Mouse (Mus musculus) neural tube, embryonic 12.5 days (tissue): ENCODE results near the gene Taf3. TPM values are rescaled to one million over a fixed set of nuclear protein-coding genes. Genes with fewer than 3 reads are reported as not detected.

ENCODE experiments used
- ATAC-seq: fragments of 200-750 bp; cut with Nextera tagmentation; 2 replicates; pipeline ENCODE4 v1.8.0; 2017; ENCODE audit warnings: low read depth, mild to moderate bottlenecking, moderate TSS enrichment, moderate library complexity; ENCODE audit not compliant: low FRiP score
- H3K27ac ChIP-seq: fragments of 300-500 bp; sonication (generic); 2 replicates; pipeline ENCODE4 v1.5.1; 2016
- H3K27me3 ChIP-seq: fragments of 300-500 bp; sonication (generic); replicated peaks from 2 replicates; pipeline ENCODE4 v1.6.1; 2016; ENCODE audit warnings: mild to moderate bottlenecking
- H3K36me3 ChIP-seq: fragments of 300-500 bp; sonication (generic); 2 replicates; pipeline ENCODE4 v1.6.1; 2016; ENCODE audit warnings: mild to moderate bottlenecking
- H3K4me1 ChIP-seq: fragments of 300-500 bp; sonication (generic); 2 replicates; pipeline ENCODE4 v1.6.1; 2016
- H3K4me2 ChIP-seq: fragments of 300-500 bp; sonication (generic); replicated peaks from 2 replicates; pipeline ENCODE4 v1.6.1; 2016; ENCODE audit warnings: mild to moderate bottlenecking
- H3K4me3 ChIP-seq: fragments of 300-500 bp; sonication (generic); 2 replicates; pipeline ENCODE4 v1.5.1; 2016
- H3K9ac ChIP-seq: fragments of 300-500 bp; sonication (generic); 2 replicates; pipeline ENCODE4 v1.6.1; 2016; ENCODE audit warnings: mild to moderate bottlenecking
- H3K9me3 ChIP-seq: fragments of 300-500 bp; sonication (generic); 2 replicates; pipeline ENCODE4 v1.6.1; 2016; ENCODE audit warnings: mild to moderate bottlenecking
- WGBS: fragments of 180-500 bp; shearing (Covaris S2); methylation state at CpG from one replicate; pipeline ENCODE4 v1.1.7; 2016; 5-methylcytosine and 5-hydroxymethylcytosine counted together
- polyA plus RNA-seq: library from polyadenylated mRNA; unstranded; fragments of >200 nt; fragmentation: Nextera tagmentation; extraction: Ambion mirVana; gene quantifications from 2 replicates; pipeline ENCODE4 v1.2.1, GENCODE M21; 2016

The Taf3 gene
- polyA plus RNA-seq, 1 experiment from 2014 or later = 16.0 TPM

- no peaks in the 10 kb centered on the region for H3K27me3 ChIP-seq
- H3K4me3 ChIP-seq = no peak overlapping the region
- H3K4me1 ChIP-seq = no peaks in the 10 kb centered on the region
- no peak overlapping the region for H3K9ac ChIP-seq
- ATAC-seq = no peak
- no peak overlapping the region for H3K27ac ChIP-seq
- WGBS = 90% methylated on average over 4 of the region's 4 CpGs
- H3K9me3 ChIP-seq = no peaks in the 10 kb centered on the region
- H3K4me2 ChIP-seq = no peak overlapping the region
- no peaks in the 10 kb centered on the region for H3K36me3 ChIP-seq
Observed at GRCm38 (mm10) chr2:10008593-10008992, 39.8 kb downstream of the Taf3 start.

DNA sequence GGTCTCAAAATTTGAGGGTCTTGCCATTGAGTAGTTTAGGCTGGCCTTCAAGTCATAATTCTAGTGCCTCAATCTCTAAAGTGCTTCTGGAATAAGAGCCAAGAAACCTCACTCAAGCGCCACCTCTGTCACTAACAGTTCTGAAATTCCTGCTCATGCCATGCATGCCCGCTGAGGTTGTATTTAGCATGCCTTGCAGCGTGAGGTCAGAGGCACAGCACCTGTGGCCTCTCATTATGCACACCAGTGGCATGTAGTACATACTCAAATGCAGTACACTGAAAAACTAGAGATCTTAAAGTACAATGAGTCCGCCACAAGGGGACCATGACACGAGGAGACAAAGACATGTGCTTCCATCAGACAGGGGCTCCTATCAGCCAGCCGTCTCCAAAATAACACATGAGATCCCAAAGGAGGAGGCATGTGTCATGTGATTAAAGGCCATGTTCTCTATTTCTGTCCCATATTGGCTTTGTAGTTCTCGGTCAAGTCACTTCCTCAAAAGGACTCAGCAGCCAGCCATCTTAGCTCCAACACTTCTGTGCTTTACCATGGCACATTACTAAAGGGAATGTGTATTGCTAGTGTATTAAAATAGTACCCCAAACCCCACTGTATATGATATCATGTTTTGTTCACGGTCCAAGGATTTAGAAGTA lies 43.3 kb downstream of the Taf3 start:
- no peak for ATAC-seq
- Histone ChIP-seq H3K36me3 (no peaks in the 10 kb centered on the region), H3K4me3 (no peak overlapping the region), H3K4me1 (no peaks in the 10 kb centered on the region), H3K27me3 (no peaks in the 10 kb centered on the region), H3K9ac (no peak overlapping the region), H3K4me2 (no peak overlapping the region), H3K27ac (no peak overlapping the region), H3K9me3 (no peaks in the 10 kb centered on the region)
- WGBS = 83% methylated on average over 8 of the region's 8 CpGs

GRCm38 (mm10) chr2:10003358-10003757 lies 45.0 kb downstream of the Taf3 start:
- Histone ChIP-seq H3K9ac (no peak overlapping the region), H3K27me3 (no peaks in the 10 kb centered on the region), H3K27ac (no peak overlapping the region), H3K4me2 (no peak overlapping the region), H3K9me3 (no peaks in the 10 kb centered on the region), H3K4me1 (no peaks in the 10 kb centered on the region), H3K36me3 (no peaks in the 10 kb centered on the region), H3K4me3 (no peak overlapping the region)
- ATAC-seq = 0 out of 2 replicates have a peak, but pooled peaks have one; percentile 38
- 88% methylated on average over 5 of the region's 5 CpGs for WGBS

- no peak overlapping the region for H3K9ac ChIP-seq
- H3K27ac ChIP-seq = no peak overlapping the region
- no peak overlapping the region for H3K4me3 ChIP-seq
- no peaks in the 10 kb centered on the region for H3K9me3 ChIP-seq
- 94% methylated on average over 2 of the region's 2 CpGs for WGBS
- no peaks in the 10 kb centered on the region for H3K36me3 ChIP-seq
- ATAC-seq = no peak
- H3K4me2 ChIP-seq = no peak overlapping the region
- H3K27me3 ChIP-seq = no peaks in the 10 kb centered on the region
- no peaks in the 10 kb centered on the region for H3K4me1 ChIP-seq
Observed at GRCm38 (mm10) chr2:10001591-10001990, 46.8 kb downstream of the Taf3 start.

DNA sequence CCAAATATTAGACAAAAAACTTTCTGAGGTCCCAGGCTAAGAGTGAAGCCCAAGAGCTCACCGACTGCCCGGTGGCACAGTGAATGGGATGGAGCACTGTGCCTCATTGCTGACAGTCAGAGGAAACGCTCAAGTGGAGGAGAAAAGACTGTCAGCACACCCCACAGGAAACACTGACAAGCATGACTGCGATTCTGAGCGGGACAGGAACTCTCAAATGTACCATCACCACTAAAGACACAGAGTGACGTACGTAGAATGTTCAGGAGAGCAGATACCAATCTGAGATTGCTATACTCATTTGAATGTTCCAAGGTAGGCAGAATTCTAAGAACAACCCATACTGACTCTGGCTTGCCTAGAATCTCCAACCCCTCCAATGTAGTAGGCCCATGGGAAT lies 50.9 kb downstream of the Taf3 start:
- Histone ChIP-seq H3K4me1 (no peaks in the 10 kb centered on the region), H3K4me2 (no peak overlapping the region), H3K4me3 (no peak overlapping the region), H3K9me3 (no peaks in the 10 kb centered on the region), H3K27me3 (no peaks in the 10 kb centered on the region), H3K36me3 (no peaks in the 10 kb centered on the region), H3K9ac (no peak overlapping the region), H3K27ac (no peak overlapping the region)
- 90% methylated on average over 7 of the region's 7 CpGs for WGBS
- no peak for ATAC-seq

GRCm38 (mm10) chr2:9996111-9996510 lies 52.3 kb downstream of the Taf3 start:
- peak; percentile 25; the same call in 1 of the 2 replicates for ATAC-seq
- Histone ChIP-seq H3K9ac (no peak overlapping the region), H3K4me2 (no peak overlapping the region), H3K27me3 (no peaks in the 10 kb centered on the region), H3K4me1 (no peaks in the 10 kb centered on the region), H3K4me3 (no peak overlapping the region), H3K36me3 (no peaks in the 10 kb centered on the region), H3K27ac (no peak overlapping the region), H3K9me3 (no peaks in the 10 kb centered on the region)
- 68% methylated on average over 5 of the region's 5 CpGs for WGBS

- no peak overlapping the region for H3K4me2 ChIP-seq
- H3K9ac ChIP-seq = no peak overlapping the region
- WGBS = 53% methylated on average over 4 of the region's 4 CpGs
- ATAC-seq = no peak
- no peak overlapping the region for H3K4me3 ChIP-seq
- no peaks in the 10 kb centered on the region for H3K36me3 ChIP-seq
- H3K27ac ChIP-seq = no peak overlapping the region
- no peaks in the 10 kb centered on the region for H3K9me3 ChIP-seq
- H3K4me1 ChIP-seq = peaks cover 11% of the 10 kb centered on the region
- H3K27me3 ChIP-seq = no peaks in the 10 kb centered on the region
Observed at GRCm38 (mm10) chr2:9990690-9991229, 57.6 kb downstream of the Taf3 start.

- no peak overlapping the region for H3K4me2 ChIP-seq
- no peak overlapping the region for H3K9ac ChIP-seq
- no peaks in the 10 kb centered on the region for H3K27me3 ChIP-seq
- no peaks in the 10 kb centered on the region for H3K36me3 ChIP-seq
- ATAC-seq = 0 out of 2 replicates have a peak, but pooled peaks have one; percentile 36
- H3K4me3 ChIP-seq = no peak overlapping the region
- 69% methylated on average over 17 of the region's 17 CpGs for WGBS
- no peaks in the 10 kb centered on the region for H3K9me3 ChIP-seq
- H3K27ac ChIP-seq = no peak overlapping the region
- H3K4me1 ChIP-seq = peaks cover 15% of the 10 kb centered on the region
Observed at GRCm38 (mm10) chr2:9989649-9990547, 58.5 kb downstream of the Taf3 start.

DNA sequence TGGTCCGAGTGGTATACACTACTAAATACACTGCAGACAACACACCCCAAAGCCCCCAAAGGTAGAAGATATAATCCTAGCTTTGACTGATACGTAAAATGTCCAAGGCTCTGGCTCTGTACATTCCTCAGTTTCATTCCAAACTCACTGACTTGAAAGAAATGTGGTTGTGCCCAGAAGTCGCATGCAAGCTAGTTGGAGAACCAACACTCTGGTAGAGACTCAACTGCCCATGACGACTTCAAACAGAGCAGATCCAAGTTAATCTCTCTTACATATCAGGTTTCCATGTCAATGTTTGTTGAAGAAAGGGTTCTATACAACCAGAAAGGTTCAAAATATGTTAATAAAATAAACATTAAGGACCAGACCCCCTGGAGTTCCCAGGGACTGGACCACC lies 60.1 kb downstream of the Taf3 start:
- Histone ChIP-seq H3K36me3 (no peaks in the 10 kb centered on the region), H3K9me3 (no peaks in the 10 kb centered on the region), H3K27ac (no peak overlapping the region), H3K27me3 (no peaks in the 10 kb centered on the region), H3K9ac (no peak overlapping the region), H3K4me2 (no peak overlapping the region), H3K4me1 (peaks cover 15% of the 10 kb centered on the region), H3K4me3 (no peak overlapping the region)
- ATAC-seq = no peak
- WGBS = 90% methylated on average over 4 of the region's 4 CpGs

DNA sequence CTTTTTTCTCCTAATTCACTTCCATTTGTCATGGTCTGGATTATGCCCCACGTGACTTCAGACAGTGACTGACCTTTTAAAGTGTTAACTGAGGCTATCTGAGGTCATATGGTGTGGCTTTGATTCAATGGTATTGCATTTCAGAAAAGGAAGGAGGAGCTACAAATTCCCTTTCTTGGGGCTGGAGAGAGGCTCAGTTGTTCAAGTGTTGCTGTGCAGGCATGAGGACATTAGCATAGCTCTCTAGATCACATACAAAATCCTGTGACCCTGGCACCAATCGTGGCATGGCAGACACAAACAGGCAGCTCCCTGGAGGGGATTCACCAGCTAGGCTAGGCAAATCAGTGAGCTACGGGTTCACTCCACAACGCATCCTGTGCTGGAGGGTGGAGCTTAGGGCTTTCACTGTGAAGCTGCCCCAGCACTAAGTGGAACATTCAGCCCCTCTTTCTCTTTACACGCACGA lies 62.4 kb downstream of the Taf3 start:
- 0 out of 2 replicates have a peak overlapping the region, but pooled peaks have one; percentile 9 for H3K4me2 ChIP-seq
- no peaks in the 10 kb centered on the region for H3K36me3 ChIP-seq
- ATAC-seq = peak; percentile 63; the same call in 1 of the 2 replicates
- no peak overlapping the region for H3K4me3 ChIP-seq
- no peak overlapping the region for H3K27ac ChIP-seq
- no peaks in the 10 kb centered on the region for H3K27me3 ChIP-seq
- under 1% methylated on average over 6 of the region's 6 CpGs for WGBS
- peaks cover 15% of the 10 kb centered on the region for H3K4me1 ChIP-seq
- no peaks in the 10 kb centered on the region for H3K9me3 ChIP-seq
- no peak overlapping the region for H3K9ac ChIP-seq

GRCm38 (mm10) chr2:9982446-9982845 lies 66.0 kb downstream of the Taf3 start:
- no peak for ATAC-seq
- Histone ChIP-seq H3K27me3 (no peaks in the 10 kb centered on the region), H3K4me1 (peaks cover 11% of the 10 kb centered on the region), H3K4me3 (no peak overlapping the region), H3K36me3 (no peaks in the 10 kb centered on the region), H3K4me2 (no peak overlapping the region), H3K9ac (no peak overlapping the region), H3K27ac (no peak overlapping the region), H3K9me3 (no peaks in the 10 kb centered on the region)
- 47% methylated on average over 5 of the region's 5 CpGs for WGBS

DNA sequence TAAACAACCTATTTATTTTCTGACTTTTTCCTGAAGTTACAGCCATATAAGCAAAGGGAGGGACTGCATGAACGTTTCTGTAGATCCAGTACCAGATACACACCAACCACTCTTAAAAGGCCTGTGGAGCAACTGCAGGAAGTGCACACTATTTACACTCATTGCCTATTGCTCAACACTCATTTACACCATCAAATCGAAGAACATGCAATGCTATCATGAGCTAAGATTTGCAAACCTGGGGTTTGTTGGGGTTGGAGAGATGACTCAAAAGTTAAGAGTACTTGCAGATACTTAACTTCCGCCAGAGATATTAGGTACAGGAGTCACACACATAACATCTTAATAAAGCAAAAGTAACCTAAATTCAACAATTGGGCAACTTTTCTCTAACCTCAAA lies 76.5 kb downstream of the Taf3 start:
- Histone ChIP-seq H3K36me3 (no peaks in the 10 kb centered on the region), H3K9me3 (no peaks in the 10 kb centered on the region), H3K9ac (no peak overlapping the region), H3K4me2 (no peak overlapping the region), H3K4me3 (no peak overlapping the region), H3K4me1 (no peaks in the 10 kb centered on the region), H3K27ac (no peak overlapping the region), H3K27me3 (no peaks in the 10 kb centered on the region)
- WGBS = 92% methylated on average over 3 of the region's 3 CpGs
- no peak for ATAC-seq
